Mouse (Mus musculus) heart, postnatal 0 days (tissue): ENCODE data around the gene Synrg. TPM values are rescaled to one million over a fixed set of nuclear protein-coding genes. Genes with fewer than 3 reads are reported as not detected.

Source experiments
- ATAC-seq: fragments of 200-750 bp; cut with Nextera tagmentation; 2 replicates; pipeline ENCODE4 v1.8.0; 2017; ENCODE audit warnings: low read depth, moderate number of reproducible peaks, moderate library complexity; ENCODE audit not compliant: insufficient read depth
- DNase-seq: peaks from one replicate; pipeline ENCODE4 v3.0.0-alpha.2; 2016; ENCODE audit warnings: low spot score
- H3K27ac ChIP-seq: fragments of 300-500 bp; sonication (generic); 2 replicates; pipeline ENCODE4 v1.5.1; 2014; ENCODE audit warnings: low read depth, mild to moderate bottlenecking
- H3K27me3 ChIP-seq: fragments of 300-500 bp; sonication (generic); 2 replicates; pipeline ENCODE4 v1.6.1; 2014; ENCODE audit warnings: low read length, mixed read lengths; ENCODE audit not compliant: control insufficient read depth, insufficient read depth
- H3K36me3 ChIP-seq: fragments of 300-500 bp; sonication (generic); replicated peaks from 2 replicates; pipeline ENCODE4 v1.6.1; 2014; ENCODE audit warnings: low read length, mixed read lengths; ENCODE audit not compliant: control insufficient read depth, insufficient read depth
- H3K4me1 ChIP-seq: fragments of 300-500 bp; sonication (generic); 2 replicates; pipeline ENCODE4 v1.6.1; 2014; ENCODE audit warnings: antibody characterized with exemption; ENCODE audit not compliant: control insufficient read depth, insufficient read depth
- H3K4me2 ChIP-seq: fragments of 300-500 bp; sonication (generic); 2 replicates; pipeline ENCODE4 v1.6.1; 2014; ENCODE audit warnings: low read depth, mild to moderate bottlenecking, low read length, moderate library complexity
- H3K4me3 ChIP-seq: fragments of 300-500 bp; sonication (generic); 2 replicates; pipeline ENCODE4 v1.5.1; 2014; ENCODE audit warnings: low read depth, low read length
- H3K9ac ChIP-seq: fragments of 300-500 bp; sonication (generic); replicated peaks from 2 replicates; pipeline ENCODE4 v1.6.1; 2014; ENCODE audit warnings: low read depth, low read length, mixed read lengths
- H3K9me3 ChIP-seq: fragments of 300-500 bp; sonication (generic); replicated peaks from 2 replicates; pipeline ENCODE4 v1.6.1; 2016; ENCODE audit warnings: low read length; ENCODE audit not compliant: control insufficient read depth
- CTCF ChIP-seq: IDR thresholded peaks from 2 replicates; pipeline ENCODE4 v1.5.1; 2016; ENCODE audit warnings: antibody characterized with exemption, control low read depth, low read depth
- EP300 ChIP-seq: IDR thresholded peaks from 2 replicates; pipeline ENCODE4 v1.6.1; 2016; ENCODE audit warnings: antibody characterized with exemption, low read depth
- WGBS: fragments of 180-500 bp; shearing (Covaris S2); extraction: QIAGEN DNeasy Blood & Tissue Kit; methylation state at CpG from one replicate; pipeline ENCODE4 v1.1.7; 2014; 5-methylcytosine and 5-hydroxymethylcytosine counted together
- polyA plus RNA-seq: library from polyadenylated mRNA; unstranded; fragments of >200 nt; fragmentation: Nextera tagmentation; extraction: Ambion mirVana; gene quantifications from 2 replicates; pipeline ENCODE4 v1.2.1, GENCODE M21; 2015
- total RNA-seq: library from RNA; depleted of rRNA; stranded (reverse); fragments of >200 nt; gene quantifications from 2 replicates; pipeline ENCODE4 v1.2.3, GENCODE M21; 2014; ENCODE audit warnings: low replicate concordance

Gene Synrg
- total and polyA plus RNA-seq, 2 experiments from 2014 or later, result 5.0 to 8.9 TPM

- Histone ChIP-seq H3K27ac (no peak overlapping the region), H3K4me3 (no peak overlapping the region), H3K9me3 (no peaks in the 10 kb centered on the region), H3K4me2 (no peak overlapping the region), H3K4me1 (no peaks in the 10 kb centered on the region), H3K36me3 (no peaks in the 10 kb centered on the region), H3K27me3 (peaks cover 13% of the 10 kb centered on the region; the same call in 1 of the 2 replicates), H3K9ac (no peak overlapping the region)
- 68% methylated on average over 4 of the region's 4 CpGs for whole genome bisulfite sequencing
- no peak for DNase-seq
- no peak for ATAC-seq
- TF ChIP-seq EP300, result no peak
- TF ChIP-seq CTCF, result no peak
Measured at GRCm38 (mm10) chr11:84047270-84047669, 83.0 kb downstream of the Synrg start.

GRCm38 (mm10) chr11:84048411-84048810 lies 84.2 kb downstream of the Synrg start:
- no peak for DNase-seq
- Histone ChIP-seq H3K4me3 (no peak overlapping the region), H3K9ac (no peak overlapping the region), H3K4me1 (no peaks in the 10 kb centered on the region), H3K4me2 (no peak overlapping the region), H3K9me3 (no peaks in the 10 kb centered on the region), H3K36me3 (no peaks in the 10 kb centered on the region), H3K27ac (no peak overlapping the region), H3K27me3 (peaks cover 13% of the 10 kb centered on the region; the same call in 1 of the 2 replicates)
- no peak for ATAC-seq
- no peak for TF ChIP-seq EP300
- no peak for TF ChIP-seq CTCF
- 82% methylated on average over 10 of the region's 10 CpGs for WGBS

GRCm38 (mm10) chr11:84053055-84053454 lies 88.8 kb downstream of the Synrg start:
- no peak overlapping the region for H3K4me2 ChIP-seq
- 84% methylated on average over 7 of the region's 7 CpGs for WGBS
- no peaks in the 10 kb centered on the region for H3K4me1 ChIP-seq
- H3K36me3 ChIP-seq, result no peaks in the 10 kb centered on the region
- 0 out of 2 replicates have a peak, but pooled peaks cover 5% of the 10 kb centered on the region for H3K27me3 ChIP-seq
- H3K4me3 ChIP-seq, result no peak overlapping the region
- DNase-seq (no peak), ATAC-seq (no peak)
- no peak overlapping the region for H3K9ac ChIP-seq
- TF ChIP-seq EP300 (no peak), CTCF (no peak)
- no peak overlapping the region for H3K27ac ChIP-seq
- H3K9me3 ChIP-seq, result no peaks in the 10 kb centered on the region

- DNase-seq (no peak), ATAC-seq (no peak)
- WGBS, result 49% methylated on average over 10 of the region's 10 CpGs
Measured at GRCm38 (mm10) chr11:84053524-84054163, 89.4 kb downstream of the Synrg start.

GRCm38 (mm10) chr11:84057418-84057817 lies 93.2 kb downstream of the Synrg start:
- WGBS, result 81% methylated on average over 2 of the region's 2 CpGs
- Histone ChIP-seq H3K9me3 (no peaks in the 10 kb centered on the region), H3K4me2 (no peak overlapping the region), H3K27me3 (0 out of 2 replicates have a peak, but pooled peaks cover 8% of the 10 kb centered on the region), H3K9ac (no peak overlapping the region), H3K4me1 (no peaks in the 10 kb centered on the region), H3K36me3 (no peaks in the 10 kb centered on the region), H3K4me3 (no peak overlapping the region), H3K27ac (no peak overlapping the region)
- ATAC-seq (no peak), DNase-seq (no peak)
- no peak for TF ChIP-seq CTCF
- no peak for TF ChIP-seq EP300

More at GRCm38 (mm10) chr11:84053524-84054163, 89.4 kb downstream of the Synrg start:
- Histone ChIP-seq H3K4me3 (no peak overlapping the region), H3K36me3 (no peaks in the 10 kb centered on the region), H3K4me2 (no peak overlapping the region), H3K27ac (no peak overlapping the region), H3K9ac (no peak overlapping the region), H3K27me3 (0 out of 2 replicates have a peak, but pooled peaks cover under 1% of the 10 kb centered on the region), H3K4me1 (no peaks in the 10 kb centered on the region), H3K9me3 (no peaks in the 10 kb centered on the region)
- TF ChIP-seq EP300 (no peak), CTCF (no peak)
